Mouse (Mus musculus) thymus, adult 2 months (tissue): ENCODE measurements around the gene D430041D05Rik.

Source experiments
- CTCF ChIP-seq: fragments of 200-500 bp; IDR thresholded peaks from 2 replicates; pipeline ENCODE4 v1.5.1; 2012; ENCODE audit warnings: mild to moderate bottlenecking, control low read depth, low read length, moderate library complexity, borderline replicate concordance; ENCODE audit not compliant: control insufficient read depth, poor library complexity, insufficient read depth; ENCODE audit errors: extremely low read depth
- POLR2A ChIP-seq: fragments of 200-500 bp; IDR thresholded peaks from 2 replicates; pipeline ENCODE4 v1.6.1; 2012; ENCODE audit warnings: mild to moderate bottlenecking, low read length, control low read depth, moderate library complexity; ENCODE audit not compliant: control insufficient read depth, poor library complexity, insufficient read depth; ENCODE audit errors: extremely low read depth

DNA sequence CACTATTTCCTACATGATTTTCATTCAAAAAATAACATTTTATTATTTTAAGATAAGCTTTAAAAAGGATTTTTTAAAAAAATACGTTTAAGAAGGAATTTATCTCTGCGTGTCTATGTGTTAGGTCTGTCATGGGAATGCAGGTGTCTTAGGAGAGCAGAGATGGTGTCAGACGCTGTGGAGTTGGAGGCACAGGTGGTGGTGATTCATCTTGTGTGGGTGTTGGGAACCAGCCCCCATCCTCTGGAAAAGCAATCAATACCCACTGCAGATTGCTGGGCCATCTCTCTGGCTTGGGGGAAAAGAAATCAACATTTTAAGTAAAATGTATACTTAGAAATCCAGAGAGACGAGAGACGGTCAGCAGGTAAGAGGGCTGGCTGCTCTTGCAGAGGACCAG is 225.2 kb downstream of the D430041D05Rik start:
- TF ChIP-seq CTCF, result no peak
- TF ChIP-seq POLR2A, result no peak
